Mouse (Mus musculus): ENCODE measurements at regions not wholly inside any gene's neighbourhood (a gene's known extent, or its start where the extent isn't known, plus 50 kb on each side); places are given as distances from the start of the nearest gene placed in this dataset.
A peak's percentile ranks its signal among the peaks of the same experiment; 100 is the strongest.

DNA sequence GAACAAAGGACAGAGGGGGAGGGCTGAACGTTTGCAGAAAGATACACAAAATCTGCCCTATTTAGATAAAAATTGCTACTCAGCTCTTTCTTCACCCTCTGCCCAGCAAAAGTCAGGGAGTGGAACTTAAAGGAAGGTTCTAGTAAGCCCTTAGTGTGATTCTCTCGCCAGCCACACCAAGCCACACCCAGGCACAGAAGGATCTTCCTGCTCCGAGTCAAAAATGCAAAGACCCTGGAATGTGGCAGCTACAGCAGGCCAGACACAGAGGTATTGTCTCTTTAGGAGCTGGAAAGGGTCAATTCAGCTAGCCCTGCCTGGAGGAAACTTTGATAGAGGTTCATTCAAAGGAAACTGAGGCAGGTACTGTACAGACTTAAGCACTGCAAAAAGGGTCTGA is 52.3 kb upstream of the Isx start:
- Histone ChIP-seq H3K4me2 (ENCODE audit: low read length) (no peak overlapping the region), H3K9me3 (replicated peaks; ENCODE audit: low read length) (no peaks in the 10 kb centered on the region), H3K27ac (no peak overlapping the region), H3K4me3 (replicated peaks; ENCODE audit: low read depth, low read length) (no peak overlapping the region), H3K36me3 (ENCODE audit: insufficient read depth, low read length) (no peaks in the 10 kb centered on the region), H3K27me3 (ENCODE audit: insufficient read depth, low read length) (no peaks in the 10 kb centered on the region), H3K4me1 (replicated peaks; ENCODE audit: insufficient read depth, low read length) (no peaks in the 10 kb centered on the region), H3K9ac (ENCODE audit: low read depth, low read length) (no peak overlapping the region)
- 49% methylated on average over 3 of the region's 3 CpGs for WGBS
- no peak for ATAC-seq (replicated peaks; ENCODE audit: low FRiP score, low read depth)
- DNase-seq (ENCODE audit: low spot score), result no peak
- no peak for TF ChIP-seq CTCF (IDR thresholded peaks at IDR 0.05; ENCODE audit: low read depth)

DNA sequence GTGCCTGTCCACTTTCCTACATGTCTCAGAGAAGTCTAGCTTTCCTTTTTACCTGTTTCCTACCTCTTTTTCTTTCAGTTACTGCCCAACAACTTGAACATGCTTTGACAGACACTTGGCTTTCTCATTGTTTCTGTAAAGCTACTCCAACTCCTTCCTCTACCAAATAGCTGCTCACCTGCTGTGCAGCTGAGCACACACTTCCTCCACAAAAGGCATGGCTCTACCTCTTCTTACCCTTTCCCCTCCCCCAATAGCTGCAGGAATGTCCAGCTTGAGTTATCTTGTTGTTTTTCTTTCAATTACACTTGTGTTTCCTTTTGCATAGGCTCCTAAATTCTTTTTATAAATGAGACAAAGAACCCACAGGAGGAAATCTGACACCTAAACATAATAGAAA is 50.7 kb upstream of the Isx start:
- H3K9ac ChIP-seq (ENCODE audit: low read depth, low read length), result no peak overlapping the region
- ATAC-seq (replicated peaks; ENCODE audit: low FRiP score, low read depth) (no peak), DNase-seq (ENCODE audit: low spot score) (peak; percentile 1)
- H3K27ac ChIP-seq, result no peak overlapping the region
- no peak overlapping the region for H3K4me3 ChIP-seq (replicated peaks; ENCODE audit: low read depth, low read length)
- no peak overlapping the region for H3K4me2 ChIP-seq (ENCODE audit: low read length)
- H3K27me3 ChIP-seq (ENCODE audit: insufficient read depth, low read length), result no peaks in the 10 kb centered on the region
- H3K9me3 ChIP-seq (replicated peaks; ENCODE audit: low read length), result no peaks in the 10 kb centered on the region
- H3K4me1 ChIP-seq (replicated peaks; ENCODE audit: insufficient read depth, low read length), result no peaks in the 10 kb centered on the region
- H3K36me3 ChIP-seq (ENCODE audit: insufficient read depth, low read length), result no peaks in the 10 kb centered on the region
- TF ChIP-seq CTCF (IDR thresholded peaks at IDR 0.05; ENCODE audit: low read depth), result no peak

Data from kidney, postnatal 0 days (tissue).